Mouse (Mus musculus): ENCODE measurements around the gene Gm9376. TPM values are rescaled to one million over a fixed set of nuclear protein-coding genes. Genes with fewer than 3 reads are reported as not detected.

Gm9376 gene
- not detected in 2 replicates for polyA plus RNA-seq (2014; fragmentation: Nextera tagmentation; extraction: Ambion mirVana)

DNA sequence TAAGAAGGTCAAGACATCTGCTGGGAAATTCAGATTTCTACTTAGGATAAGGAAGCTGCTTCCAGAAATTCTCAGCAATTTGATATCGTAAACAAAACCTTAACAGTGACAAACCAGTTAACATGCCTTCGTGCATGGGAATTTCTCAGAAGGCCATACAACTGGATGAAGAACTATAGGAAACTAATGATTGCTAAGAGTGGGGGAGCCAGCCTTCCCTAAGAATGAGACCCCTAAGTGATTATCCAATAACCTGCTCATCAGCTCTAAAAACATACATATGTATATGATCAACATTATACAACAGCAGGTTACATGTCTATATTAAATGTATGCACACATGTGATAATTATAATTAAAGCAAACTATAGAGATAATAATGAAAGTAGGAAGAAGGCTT, at the start of gene Gm9376:
Gene Gm9376, plus strand, starts transcription at position 301 of the 400 bp plus-strand sequence.
- no peaks in the 10 kb centered on the region for H3K27me3 ChIP-seq (ENCODE audit: insufficient read depth, low read length)
- no peak within 1 kb of the TSS for H3K27ac ChIP-seq (ENCODE audit: low read depth)
- DNase-seq (no peak), ATAC-seq (ENCODE audit: insufficient read depth) (no peak)
- no peaks in the 10 kb centered on the region for H3K9me3 ChIP-seq (ENCODE audit: low read depth, low read length)
- no peak within 1 kb of the TSS for H3K9ac ChIP-seq
- no peak for TF ChIP-seq CTCF (IDR thresholded peaks at IDR 0.05; ENCODE audit: low read depth)
- 71% methylated on average over 2 of the region's 2 CpGs for WGBS
- no peaks in the 10 kb centered on the region for H3K36me3 ChIP-seq (ENCODE audit: insufficient read depth)
- H3K4me1 ChIP-seq (ENCODE audit: insufficient read depth) = no peaks in the 10 kb centered on the region
- H3K4me2 ChIP-seq = no peak within 1 kb of the TSS
- no peak within 1 kb of the TSS for H3K4me3 ChIP-seq (ENCODE audit: low read depth, low read length)

DNA sequence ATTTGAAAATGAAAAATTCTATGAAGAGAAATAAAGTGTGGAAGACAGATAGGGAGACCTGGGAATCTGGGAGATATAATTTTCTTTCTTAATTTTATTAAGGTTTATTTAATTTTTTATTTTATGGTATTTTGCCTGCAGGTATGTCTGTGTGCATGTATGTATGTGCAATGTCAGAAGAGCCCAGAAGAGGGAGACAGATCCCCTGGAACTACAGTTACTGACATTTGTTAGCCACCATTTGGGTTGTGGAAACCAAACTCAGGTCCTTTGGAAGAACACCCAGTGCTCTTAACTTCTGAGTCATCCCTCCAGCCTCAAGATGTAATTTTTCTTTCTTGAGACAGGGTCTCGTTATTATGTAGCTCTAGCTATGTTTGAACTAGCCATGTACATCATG, 45.9 kb upstream of the Gm9376 start:
- H3K9ac ChIP-seq = no peak overlapping the region
- no peak overlapping the region for H3K4me3 ChIP-seq (ENCODE audit: low read depth, low read length)
- ATAC-seq (ENCODE audit: insufficient read depth) (no peak), DNase-seq (no peak)
- no peaks in the 10 kb centered on the region for H3K36me3 ChIP-seq (ENCODE audit: insufficient read depth)
- peak; percentile 52 for TF ChIP-seq CTCF (IDR thresholded peaks at IDR 0.05; ENCODE audit: low read depth)
- H3K4me2 ChIP-seq = no peak overlapping the region
- H3K27ac ChIP-seq (ENCODE audit: low read depth) = no peak overlapping the region
- 86% methylated on average over 1 of the region's 1 CpGs for WGBS
- peaks cover 32% of the 10 kb centered on the region for H3K27me3 ChIP-seq (ENCODE audit: insufficient read depth, low read length)
- H3K4me1 ChIP-seq (ENCODE audit: insufficient read depth) = no peaks in the 10 kb centered on the region
- H3K9me3 ChIP-seq (ENCODE audit: low read depth, low read length) = no peaks in the 10 kb centered on the region

DNA sequence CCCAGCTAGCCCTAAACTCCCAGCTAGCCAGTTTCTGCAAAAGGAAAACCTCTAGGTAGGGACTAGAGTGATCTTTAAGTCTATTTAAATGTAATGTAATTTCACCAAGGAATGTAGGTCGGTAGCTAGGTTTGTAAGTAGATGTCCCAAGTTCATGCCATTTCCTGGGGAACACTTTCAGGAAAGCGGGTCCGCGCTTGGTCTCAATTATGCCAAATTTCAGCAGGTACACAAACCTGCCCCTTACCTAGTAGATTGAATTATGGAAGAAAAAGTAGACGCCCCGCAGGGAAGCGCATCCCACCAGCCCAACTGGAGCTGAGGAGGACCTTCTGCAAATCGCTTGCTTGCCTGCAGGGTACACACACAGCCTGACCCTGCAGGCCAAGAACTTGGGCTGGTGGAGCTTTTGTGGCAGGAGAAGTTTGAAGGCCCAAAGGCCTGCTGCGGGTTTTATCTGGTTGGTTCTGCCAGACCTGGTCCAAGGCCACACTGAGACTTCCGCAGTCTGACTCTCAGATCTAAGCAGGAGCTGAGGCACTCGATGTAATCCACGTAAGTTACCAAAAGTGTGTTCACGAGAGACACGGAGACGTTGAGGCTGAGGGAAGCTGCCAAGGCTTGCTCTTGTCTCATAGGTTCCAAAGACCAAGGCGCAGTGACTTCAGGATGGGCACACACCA, 41.6 kb upstream of the Gm9376 start:
- TF ChIP-seq CTCF (IDR thresholded peaks at IDR 0.05; ENCODE audit: low read depth) = no peak
- H3K4me3 ChIP-seq (ENCODE audit: low read depth, low read length) = peak overlapping the region; percentile 10; the same call in 1 of the 2 replicates
- no peaks in the 10 kb centered on the region for H3K4me1 ChIP-seq (ENCODE audit: insufficient read depth)
- H3K9ac ChIP-seq = no peak overlapping the region
- no peak for ATAC-seq (ENCODE audit: insufficient read depth)
- H3K27me3 ChIP-seq (ENCODE audit: insufficient read depth, low read length) = peaks cover 75% of the 10 kb centered on the region
- 15% methylated on average over 16 of the region's 16 CpGs for WGBS
- no peaks in the 10 kb centered on the region for H3K9me3 ChIP-seq (ENCODE audit: low read depth, low read length)
- H3K27ac ChIP-seq (ENCODE audit: low read depth) = no peak overlapping the region
- no peak for DNase-seq
- 0 out of 2 replicates have a peak overlapping the region, but pooled peaks have one; percentile 19 for H3K4me2 ChIP-seq
- H3K36me3 ChIP-seq (ENCODE audit: insufficient read depth) = no peaks in the 10 kb centered on the region

DNA sequence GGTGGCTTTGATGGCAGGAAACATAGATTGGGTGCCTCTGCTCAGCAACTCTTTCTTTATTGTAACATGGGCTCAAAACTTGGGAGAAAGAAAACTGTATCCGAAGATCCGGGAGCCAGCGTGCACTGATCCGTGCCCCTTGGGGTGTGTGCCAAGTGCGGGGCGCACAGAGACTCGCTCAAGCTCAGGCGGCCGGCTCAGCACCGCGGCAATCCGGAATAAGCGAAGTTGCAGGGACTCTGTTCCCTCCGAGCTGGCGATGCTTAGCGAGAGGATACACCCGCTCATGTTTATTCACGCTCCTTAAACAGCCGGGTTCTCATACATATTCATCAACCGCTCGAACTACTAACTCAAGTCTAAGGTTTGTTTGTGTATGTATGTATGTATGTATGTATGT, 40.8 kb upstream of the Gm9376 start:
- H3K9me3 ChIP-seq (ENCODE audit: low read depth, low read length) = no peaks in the 10 kb centered on the region
- no peak for TF ChIP-seq CTCF (IDR thresholded peaks at IDR 0.05; ENCODE audit: low read depth)
- H3K4me2 ChIP-seq = peak overlapping the region; percentile 19; the same call in 1 of the 2 replicates
- DNase-seq (peak; percentile 34), ATAC-seq (ENCODE audit: insufficient read depth) (peak; percentile 45; the same call in 1 of the 2 replicates)
- no peak overlapping the region for H3K9ac ChIP-seq
- peak overlapping the region; percentile 10 for H3K4me3 ChIP-seq (ENCODE audit: low read depth, low read length)
- H3K36me3 ChIP-seq (ENCODE audit: insufficient read depth) = no peaks in the 10 kb centered on the region
- no peaks in the 10 kb centered on the region for H3K4me1 ChIP-seq (ENCODE audit: insufficient read depth)
- no peak overlapping the region for H3K27ac ChIP-seq (ENCODE audit: low read depth)
- H3K27me3 ChIP-seq (ENCODE audit: insufficient read depth, low read length) = peaks cover 82% of the 10 kb centered on the region
- under 1% methylated on average over 21 of the region's 21 CpGs for WGBS

DNA sequence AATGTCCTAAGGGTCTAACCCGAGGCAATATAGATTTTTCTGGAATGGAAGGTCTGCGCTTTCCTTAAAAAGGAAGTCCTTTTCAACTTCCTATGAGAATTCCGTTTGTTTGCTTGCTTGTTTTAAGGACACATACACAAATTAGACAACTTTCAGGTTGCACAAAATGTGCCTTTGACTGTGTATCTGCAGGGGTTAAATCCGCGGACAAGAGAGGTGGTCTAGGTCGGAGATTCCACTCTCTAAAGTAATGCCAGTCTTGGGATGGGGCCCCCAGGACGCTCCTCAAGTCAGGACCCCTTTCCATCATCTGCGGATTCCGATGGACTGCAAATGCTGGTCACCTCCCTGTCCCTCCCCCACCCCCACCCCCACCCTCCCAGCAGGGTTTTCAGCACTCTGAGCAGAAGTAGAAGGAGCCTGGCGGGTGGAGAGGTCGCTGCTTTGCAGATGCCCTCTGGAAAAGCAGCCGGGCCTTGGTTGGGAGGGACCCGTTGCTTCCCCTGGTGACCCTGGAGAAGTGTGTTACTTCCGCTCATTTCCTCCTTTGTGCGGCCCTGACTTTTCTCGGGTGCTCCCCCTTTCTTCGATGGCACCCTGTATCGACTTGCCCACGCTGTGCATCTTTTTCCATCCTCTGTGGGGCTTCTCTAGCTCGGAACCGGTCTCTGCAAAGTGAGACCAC, 40.1 kb upstream of the Gm9376 start:
- H3K27me3 ChIP-seq (ENCODE audit: insufficient read depth, low read length) = peaks cover 89% of the 10 kb centered on the region
- WGBS = 2% methylated on average over 21 of the region's 21 CpGs
- no peaks in the 10 kb centered on the region for H3K4me1 ChIP-seq (ENCODE audit: insufficient read depth)
- H3K9ac ChIP-seq = no peak overlapping the region
- peak overlapping the region; percentile 19; the same call in 1 of the 2 replicates for H3K4me2 ChIP-seq
- no peak overlapping the region for H3K4me3 ChIP-seq (ENCODE audit: low read depth, low read length)
- no peaks in the 10 kb centered on the region for H3K36me3 ChIP-seq (ENCODE audit: insufficient read depth)
- TF ChIP-seq CTCF (IDR thresholded peaks at IDR 0.05; ENCODE audit: low read depth) = no peak
- ATAC-seq (ENCODE audit: insufficient read depth) (no peak), DNase-seq (no peak)
- H3K9me3 ChIP-seq (ENCODE audit: low read depth, low read length) = no peaks in the 10 kb centered on the region
- H3K27ac ChIP-seq (ENCODE audit: low read depth) = no peak overlapping the region

DNA sequence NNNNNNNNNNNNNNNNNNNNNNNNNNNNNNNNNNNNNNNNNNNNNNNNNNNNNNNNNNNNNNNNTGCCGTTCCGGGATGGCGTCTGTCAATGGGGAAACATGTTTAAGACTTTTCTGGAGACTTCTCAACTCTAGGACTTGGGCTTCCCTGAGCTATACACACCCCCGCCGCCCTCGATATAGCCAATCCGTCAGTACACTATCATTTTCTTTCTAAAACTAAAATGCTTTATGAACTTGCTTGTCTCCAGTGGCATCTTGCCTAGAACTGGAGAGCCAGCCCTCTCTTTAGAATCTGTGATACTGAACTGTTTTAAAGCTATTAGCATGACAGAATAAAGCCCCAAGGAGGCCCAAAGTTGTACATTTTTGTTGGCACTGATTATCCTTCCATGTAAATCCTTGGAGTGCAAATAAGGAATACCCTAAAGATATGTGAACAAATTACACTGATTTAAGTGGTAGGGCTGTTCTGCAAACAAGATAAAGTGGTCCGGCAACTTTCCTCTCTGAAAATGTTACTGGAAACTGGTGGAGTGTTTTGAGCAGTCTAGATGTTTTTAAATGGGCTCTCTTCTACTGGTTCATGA, 34.3 kb upstream of the Gm9376 start:
- no peak overlapping the region for H3K9ac ChIP-seq
- no peak overlapping the region for H3K27ac ChIP-seq (ENCODE audit: low read depth)
- peak; percentile 39 for DNase-seq
- ATAC-seq (ENCODE audit: insufficient read depth) = no peak
- H3K4me3 ChIP-seq (ENCODE audit: low read depth, low read length) = no peak overlapping the region
- no peak overlapping the region for H3K4me2 ChIP-seq
- no peak for TF ChIP-seq CTCF (IDR thresholded peaks at IDR 0.05; ENCODE audit: low read depth)
- no peaks in the 10 kb centered on the region for H3K36me3 ChIP-seq (ENCODE audit: insufficient read depth)
- H3K9me3 ChIP-seq (ENCODE audit: low read depth, low read length) = no peaks in the 10 kb centered on the region
- WGBS = 4% methylated on average over 8 of the region's 8 CpGs
- H3K27me3 ChIP-seq (ENCODE audit: insufficient read depth, low read length) = peaks cover 97% of the 10 kb centered on the region
- H3K4me1 ChIP-seq (ENCODE audit: insufficient read depth) = no peaks in the 10 kb centered on the region
